Mouse (Mus musculus): ENCODE measurements around the gene Abhd6. TPM values are rescaled to one million over a fixed set of nuclear protein-coding genes. Genes with fewer than 3 reads are reported as not detected.

The Abhd6 gene
- total RNA-seq, 1 experiment = 11.7 TPM

DNA sequence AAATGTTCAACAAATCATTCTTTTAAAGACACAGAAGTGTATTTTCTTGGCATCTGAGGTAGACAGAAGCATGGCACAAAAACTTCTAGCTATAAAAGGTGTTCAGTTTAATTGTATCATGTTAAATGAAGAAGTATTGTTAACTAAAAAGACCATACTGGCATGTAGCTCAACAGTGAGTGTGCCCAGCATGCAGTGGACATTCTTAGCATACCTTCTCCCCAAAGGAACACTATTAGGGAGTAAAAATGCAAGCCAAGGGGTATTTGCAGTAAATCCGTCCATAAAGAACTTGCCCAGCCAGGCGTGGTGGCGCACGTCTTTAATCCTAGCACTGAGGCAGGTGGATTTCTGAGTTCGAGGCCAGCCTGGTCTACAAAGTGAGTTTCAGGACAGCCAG is 33.7 kb downstream of the Abhd6 start:
- H3K4me3 ChIP-seq (ENCODE audit: insufficient read depth in 1 of 2, low read depth in 1 of 2, low read length in 2 of 2, poor library complexity in 1 of 2, severe bottlenecking in 1 of 2) = no peak overlapping the region
- H3K27ac ChIP-seq (ENCODE audit: insufficient read depth, low read depth, low read length, poor library complexity, severe bottlenecking) = no peak overlapping the region
- no peak overlapping the region for H3K9ac ChIP-seq (ENCODE audit: insufficient read depth, low read depth, low read length, poor library complexity, severe bottlenecking)
- in situ Hi-C loops (cut with MboI; ENCODE audit: low sequenced_read_pairs in 2 of 2, unreplicated experiment in 2 of 2) = no loop called here
- H3K4me1 ChIP-seq (ENCODE audit: control insufficient read depth in 2 of 2, insufficient read depth in 2 of 2, low read length in 2 of 2, poor library complexity in 1 of 2) = no peaks in the 10 kb centered on the region
- no peak for DNase-seq (ENCODE audit: low read depth, low spot score)
- no peaks in the 10 kb centered on the region for H3K36me3 ChIP-seq (ENCODE audit: control insufficient read depth, insufficient read depth, low read length, poor library complexity, severe bottlenecking)
- TF ChIP-seq CHD2 (IDR thresholded peaks at IDR 0.05; ENCODE audit: low read depth, low read length) (no peak), ZC3H11A (IDR thresholded peaks at IDR 0.05; ENCODE audit: borderline replicate concordance, low read depth, low read length) (no peak), HCFC1 (IDR thresholded peaks at IDR 0.05; ENCODE audit: borderline replicate concordance, insufficient read depth, low read length) (no peak), MAFK (IDR thresholded peaks at IDR 0.05; ENCODE audit: insufficient read depth, low read depth, low read length) (no peak), ZNF384 (IDR thresholded peaks at IDR 0.05; ENCODE audit: low read depth, low read length) (no peak)
- no peaks in the 10 kb centered on the region for H3K9me3 ChIP-seq (ENCODE audit: control insufficient read depth, insufficient read depth, low read depth, low read length)

DNA sequence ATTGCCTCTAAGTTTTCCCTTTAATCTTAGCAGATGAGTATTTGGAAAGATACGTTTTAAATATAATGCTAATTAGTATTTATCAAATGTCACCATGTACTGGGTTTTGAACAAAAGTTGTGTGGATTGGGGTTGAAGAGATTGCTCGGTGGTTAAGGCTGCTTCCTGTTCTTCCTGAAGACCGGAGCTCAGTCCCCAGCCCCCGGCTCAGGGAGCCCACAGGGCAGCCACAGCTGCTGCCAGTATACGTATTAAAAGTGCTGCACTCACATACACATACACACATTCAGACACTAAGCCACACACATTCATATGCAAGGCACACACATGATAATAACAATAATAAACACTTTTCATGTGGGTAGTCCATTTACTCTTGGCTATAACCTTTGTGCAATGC is 35.4 kb downstream of the Abhd6 start:
- TF ChIP-seq ZC3H11A (IDR thresholded peaks at IDR 0.05; ENCODE audit: borderline replicate concordance, low read depth, low read length) = no peak
- no peak for TF ChIP-seq MAFK (IDR thresholded peaks at IDR 0.05; ENCODE audit: insufficient read depth, low read depth, low read length)
- TF ChIP-seq HCFC1 (IDR thresholded peaks at IDR 0.05; ENCODE audit: borderline replicate concordance, insufficient read depth, low read length) = no peak
- no peak for TF ChIP-seq CHD2 (IDR thresholded peaks at IDR 0.05; ENCODE audit: low read depth, low read length)
- no peak for TF ChIP-seq ZNF384 (IDR thresholded peaks at IDR 0.05; ENCODE audit: low read depth, low read length)
- H3K9ac ChIP-seq (ENCODE audit: insufficient read depth, low read depth, low read length, poor library complexity, severe bottlenecking) = no peak overlapping the region
- H3K36me3 ChIP-seq (ENCODE audit: control insufficient read depth, insufficient read depth, low read length, poor library complexity, severe bottlenecking) = no peaks in the 10 kb centered on the region
- in situ Hi-C loops (cut with MboI; ENCODE audit: low sequenced_read_pairs in 2 of 2, unreplicated experiment in 2 of 2) = no loop called here
- H3K27ac ChIP-seq (ENCODE audit: insufficient read depth, low read depth, low read length, poor library complexity, severe bottlenecking) = no peak overlapping the region
- DNase-seq (ENCODE audit: low read depth, low spot score) = no peak
- no peaks in the 10 kb centered on the region for H3K4me1 ChIP-seq (ENCODE audit: control insufficient read depth in 2 of 2, insufficient read depth in 2 of 2, low read length in 2 of 2, poor library complexity in 1 of 2)
- no peaks in the 10 kb centered on the region for H3K9me3 ChIP-seq (ENCODE audit: control insufficient read depth, insufficient read depth, low read depth, low read length)
- H3K4me3 ChIP-seq (ENCODE audit: insufficient read depth in 1 of 2, low read depth in 1 of 2, low read length in 2 of 2, poor library complexity in 1 of 2, severe bottlenecking in 1 of 2) = no peak overlapping the region

DNA sequence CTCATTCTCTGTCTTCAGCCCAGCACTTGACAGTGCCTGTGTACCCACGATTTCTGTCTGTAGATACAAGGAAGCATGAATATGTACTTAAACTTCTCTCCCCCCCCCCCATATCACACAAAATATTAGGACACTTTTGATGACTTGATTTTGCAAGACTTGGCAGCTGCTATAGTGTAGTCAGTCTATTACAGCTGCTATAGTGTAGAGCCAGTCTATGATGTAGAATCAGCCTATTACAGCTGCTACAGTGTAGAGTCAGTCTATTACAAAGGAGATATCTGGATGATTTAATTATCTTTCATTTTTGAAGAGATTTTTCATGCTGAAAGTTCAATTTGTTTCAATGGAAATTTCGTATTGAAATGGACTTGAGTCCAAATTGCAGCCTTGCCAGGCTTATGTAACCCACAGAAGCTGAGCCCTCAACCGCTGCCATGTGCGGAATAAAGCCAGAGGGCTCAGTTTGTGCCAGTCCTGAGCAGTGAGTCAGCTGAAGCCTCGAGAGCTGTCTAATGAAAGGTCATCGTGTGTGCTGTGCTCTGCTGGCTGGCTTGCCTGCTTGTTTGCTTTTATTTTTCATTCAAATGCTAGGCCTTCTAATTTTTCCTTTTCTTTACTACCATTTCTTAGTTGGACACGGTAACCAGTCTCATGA is 36.2 kb downstream of the Abhd6 start:
- Histone ChIP-seq H3K4me1 (ENCODE audit: control insufficient read depth in 2 of 2, insufficient read depth in 2 of 2, low read length in 2 of 2, poor library complexity in 1 of 2) (no peaks in the 10 kb centered on the region), H3K36me3 (ENCODE audit: control insufficient read depth, insufficient read depth, low read length, poor library complexity, severe bottlenecking) (no peaks in the 10 kb centered on the region), H3K4me3 (ENCODE audit: insufficient read depth in 1 of 2, low read depth in 1 of 2, low read length in 2 of 2, poor library complexity in 1 of 2, severe bottlenecking in 1 of 2) (no peak overlapping the region), H3K9ac (ENCODE audit: insufficient read depth, low read depth, low read length, poor library complexity, severe bottlenecking) (no peak overlapping the region), H3K9me3 (ENCODE audit: control insufficient read depth, insufficient read depth, low read depth, low read length) (no peaks in the 10 kb centered on the region), H3K27ac (ENCODE audit: insufficient read depth, low read depth, low read length, poor library complexity, severe bottlenecking) (no peak overlapping the region)
- in situ Hi-C loops (cut with MboI; ENCODE audit: low sequenced_read_pairs in 2 of 2, unreplicated experiment in 2 of 2) = no loop called here
- DNase-seq (ENCODE audit: low read depth, low spot score) = no peak
- TF ChIP-seq MAFK (IDR thresholded peaks at IDR 0.05; ENCODE audit: insufficient read depth, low read depth, low read length) = no peak
- TF ChIP-seq ZNF384 (IDR thresholded peaks at IDR 0.05; ENCODE audit: low read depth, low read length) = no peak
- no peak for TF ChIP-seq ZC3H11A (IDR thresholded peaks at IDR 0.05; ENCODE audit: borderline replicate concordance, low read depth, low read length)
- no peak for TF ChIP-seq CHD2 (IDR thresholded peaks at IDR 0.05; ENCODE audit: low read depth, low read length)
- no peak for TF ChIP-seq HCFC1 (IDR thresholded peaks at IDR 0.05; ENCODE audit: borderline replicate concordance, insufficient read depth, low read length)

DNA sequence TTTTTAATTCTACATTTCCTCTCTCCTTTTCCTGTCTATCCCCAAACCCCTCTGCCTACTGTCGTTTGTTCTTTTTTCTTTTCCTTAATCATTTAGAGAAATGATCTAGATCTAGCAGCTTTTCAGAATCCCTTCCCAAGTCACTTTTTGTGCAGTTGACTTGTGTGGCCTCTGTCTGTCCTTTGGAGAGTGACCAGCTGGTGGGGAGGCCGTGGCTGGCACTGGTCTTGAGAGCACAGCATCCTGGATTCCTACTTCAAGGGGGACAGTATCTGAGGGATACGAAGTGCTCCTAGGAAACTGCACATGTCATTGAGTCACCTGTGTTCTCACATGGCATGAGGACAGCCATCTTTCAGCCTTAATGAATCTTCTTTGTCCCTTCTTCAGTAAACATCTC is 37.5 kb downstream of the Abhd6 start:
- TF ChIP-seq CHD2 (IDR thresholded peaks at IDR 0.05; ENCODE audit: low read depth, low read length) (no peak), HCFC1 (IDR thresholded peaks at IDR 0.05; ENCODE audit: borderline replicate concordance, insufficient read depth, low read length) (no peak), ZNF384 (IDR thresholded peaks at IDR 0.05; ENCODE audit: low read depth, low read length) (no peak)
- Histone ChIP-seq H3K27ac (ENCODE audit: insufficient read depth, low read depth, low read length, poor library complexity, severe bottlenecking) (no peak overlapping the region), H3K4me3 (ENCODE audit: insufficient read depth in 1 of 2, low read depth in 1 of 2, low read length in 2 of 2, poor library complexity in 1 of 2, severe bottlenecking in 1 of 2) (no peak overlapping the region), H3K36me3 (ENCODE audit: control insufficient read depth, insufficient read depth, low read length, poor library complexity, severe bottlenecking) (no peaks in the 10 kb centered on the region), H3K9me3 (ENCODE audit: control insufficient read depth, insufficient read depth, low read depth, low read length) (no peaks in the 10 kb centered on the region), H3K9ac (ENCODE audit: insufficient read depth, low read depth, low read length, poor library complexity, severe bottlenecking) (no peak overlapping the region), H3K4me1 (ENCODE audit: control insufficient read depth in 2 of 2, insufficient read depth in 2 of 2, low read length in 2 of 2, poor library complexity in 1 of 2) (no peaks in the 10 kb centered on the region; a peak in 1 of 4 replicates)
- DNase-seq (ENCODE audit: low read depth, low spot score) = no peak
- in situ Hi-C loops (cut with MboI; ENCODE audit: low sequenced_read_pairs in 2 of 2, unreplicated experiment in 2 of 2) = loop anchor here in 1 of 2 experiments (5.0 kb wide), 1 partner anchor 73 kb away; no protein-coding TSS in a partner anchor

All from ES-E14 (cell line).